Mouse (Mus musculus) megakaryocyte progenitor cell, adult 5-6 weeks (primary cell): Measurements from ENCODE around the gene Trio. TPM values are rescaled to one million over a fixed set of nuclear protein-coding genes. Genes with fewer than 3 reads are reported as not detected.

Experiments used
- ATAC-seq: replicated peaks from 2 replicates; pipeline ENCODE4 v1.8.0; 2016; ENCODE audit warnings: mild to moderate bottlenecking, moderate TSS enrichment, inconsistent platforms; ENCODE audit not compliant: poor library complexity
- total RNA-seq, 2 experiments: library from RNA; stranded (forward) in 1 of 2; stranded (reverse) in 1 of 2; fragments of 157-497, 149-512 nt in 1 of 2; fragments of 200-1000 nt in 1 of 2; gene quantifications; 2 replicates each; pipeline versions ENCODE4 v1.2.3 to v1.2.4; 2015 to 2017

Gene Trio
- total RNA-seq, 2 experiments from 2014 or later: 19.4 to 20.2 TPM

DNA sequence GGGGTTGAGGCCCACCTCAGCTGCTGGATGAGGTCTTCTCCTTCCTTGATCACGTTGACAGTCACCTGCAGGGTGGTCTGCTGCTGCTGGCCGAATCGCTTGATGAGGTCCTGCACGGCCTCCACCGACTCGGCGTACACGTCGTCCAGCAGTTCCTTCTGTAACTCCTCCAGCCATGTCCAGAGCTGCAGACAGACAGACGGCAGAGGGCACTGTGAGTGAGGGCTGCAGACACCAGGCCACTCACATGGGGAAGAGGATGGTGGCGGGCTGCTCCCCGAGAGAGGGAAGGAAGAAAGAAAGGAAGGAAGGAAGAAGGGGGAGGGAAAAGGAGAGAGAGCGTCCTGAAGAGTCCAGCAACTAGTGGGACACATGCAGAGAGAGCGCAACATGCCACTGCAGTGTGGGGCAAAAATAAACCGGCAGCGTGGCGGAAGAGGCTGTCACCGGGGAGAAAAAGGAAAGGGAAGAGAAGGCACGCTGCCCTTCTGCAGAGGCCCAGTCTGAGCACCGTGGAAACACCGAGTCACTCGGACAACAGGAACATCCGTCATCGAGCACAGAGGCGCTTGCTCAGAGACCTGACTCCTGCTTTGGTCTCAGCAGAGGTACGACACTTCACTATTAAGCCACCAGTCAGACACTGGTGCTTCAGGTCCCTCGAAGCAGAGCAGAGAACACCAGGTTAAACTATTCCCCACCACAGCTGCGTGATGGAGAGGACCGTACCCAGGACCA lies 169.4 kb downstream of the Trio start:
- peak; percentile 87 for ATAC-seq

DNA sequence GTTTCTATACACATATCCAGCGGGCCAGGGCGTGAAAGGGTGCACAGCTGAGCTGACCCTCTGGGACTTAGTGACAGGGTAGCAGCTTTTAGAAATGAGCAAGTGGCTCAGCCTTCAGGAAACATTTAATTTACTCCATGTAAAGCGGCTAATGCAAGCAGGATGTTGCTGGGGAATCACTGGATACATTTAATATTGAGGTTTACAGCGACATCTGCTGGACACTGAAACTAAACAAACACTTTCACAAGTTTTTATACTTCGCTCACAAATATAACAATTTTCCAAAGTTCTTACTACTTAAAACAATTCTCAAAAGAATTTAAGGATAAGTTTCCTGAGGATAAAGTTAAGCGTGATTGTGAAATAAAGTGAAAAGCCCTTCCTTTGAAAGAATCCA lies 174.3 kb downstream of the Trio start:
- ATAC-seq: no peak

DNA sequence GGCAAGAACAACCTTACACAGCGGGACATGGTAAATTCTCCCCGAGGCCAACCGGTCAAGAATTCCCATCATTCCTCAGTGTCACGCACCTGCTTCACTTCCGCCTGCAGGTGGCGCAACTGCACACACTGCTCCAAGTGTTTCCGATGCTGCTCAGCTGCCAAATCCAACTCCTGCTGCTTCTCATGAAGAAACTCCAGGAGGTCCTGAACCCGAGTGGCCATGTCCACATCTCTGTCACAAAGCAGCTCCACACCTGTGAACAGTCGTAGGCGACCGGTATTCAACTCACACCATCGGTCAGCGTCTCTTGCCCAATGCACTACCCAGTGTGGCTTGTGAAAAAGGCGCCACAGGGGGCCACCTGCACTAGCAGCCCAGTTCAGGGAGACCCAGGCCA lies 174.7 kb downstream of the Trio start:
- ATAC-seq: peak; percentile 63

DNA sequence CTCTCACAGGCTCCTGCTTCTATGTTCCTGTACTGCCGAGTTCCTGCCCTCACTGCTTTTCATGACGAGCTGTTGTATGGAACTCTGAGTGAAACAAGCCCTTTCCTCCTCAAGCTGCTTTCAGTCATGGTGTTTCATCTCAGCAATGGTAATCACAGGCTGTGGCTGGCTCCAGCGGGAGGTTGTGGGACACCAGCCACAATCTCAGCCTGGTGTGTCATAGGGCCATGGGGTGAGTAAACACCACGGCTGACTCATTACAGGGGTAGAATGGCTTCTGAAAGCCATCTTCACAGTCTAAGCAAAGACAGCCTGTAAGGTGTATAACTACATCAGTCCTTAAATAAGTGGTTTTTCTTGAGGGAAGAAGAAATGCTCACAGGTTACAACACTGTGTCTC lies 175.7 kb downstream of the Trio start:
- ATAC-seq: no peak

DNA sequence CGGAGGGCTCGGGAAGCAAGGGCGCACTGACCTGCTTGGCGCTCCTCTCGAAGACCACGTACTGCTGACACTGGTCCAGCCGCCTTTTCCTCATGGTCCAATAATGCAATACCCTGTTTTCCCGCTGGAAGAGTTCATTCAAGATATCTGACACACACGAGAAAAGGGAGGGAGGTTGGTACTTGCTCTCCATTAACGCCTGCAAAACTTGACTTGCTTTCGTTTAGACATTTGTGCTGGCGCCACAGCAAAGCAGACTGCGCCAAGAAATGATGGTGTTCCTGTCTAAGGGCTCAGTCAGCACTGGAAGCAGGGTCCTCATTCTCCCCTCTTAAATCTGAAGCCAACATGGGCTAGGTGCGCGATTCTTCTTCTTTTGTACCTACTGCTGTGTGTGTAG lies 184.0 kb downstream of the Trio start:
- ATAC-seq: no peak

DNA sequence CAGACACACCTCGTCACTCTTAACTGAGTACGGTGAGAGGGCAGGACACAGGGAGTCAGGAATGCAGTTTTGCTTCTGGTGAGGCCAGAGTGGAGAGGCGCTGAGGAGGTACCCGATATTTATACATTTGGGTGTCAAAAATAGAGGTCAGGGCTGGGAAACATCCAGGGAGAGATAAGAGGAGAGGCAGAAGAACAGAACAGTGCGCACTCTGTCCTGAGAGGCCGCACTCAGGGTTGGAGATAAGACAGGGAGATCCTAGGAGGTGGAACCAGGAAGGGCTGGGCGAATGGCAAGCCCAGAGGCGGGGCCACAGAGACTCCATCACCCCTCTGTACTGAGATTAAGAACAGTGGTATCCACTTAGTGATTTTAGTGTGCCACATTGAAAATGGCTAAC lies 185.1 kb downstream of the Trio start:
- ATAC-seq: peak; percentile 90

DNA sequence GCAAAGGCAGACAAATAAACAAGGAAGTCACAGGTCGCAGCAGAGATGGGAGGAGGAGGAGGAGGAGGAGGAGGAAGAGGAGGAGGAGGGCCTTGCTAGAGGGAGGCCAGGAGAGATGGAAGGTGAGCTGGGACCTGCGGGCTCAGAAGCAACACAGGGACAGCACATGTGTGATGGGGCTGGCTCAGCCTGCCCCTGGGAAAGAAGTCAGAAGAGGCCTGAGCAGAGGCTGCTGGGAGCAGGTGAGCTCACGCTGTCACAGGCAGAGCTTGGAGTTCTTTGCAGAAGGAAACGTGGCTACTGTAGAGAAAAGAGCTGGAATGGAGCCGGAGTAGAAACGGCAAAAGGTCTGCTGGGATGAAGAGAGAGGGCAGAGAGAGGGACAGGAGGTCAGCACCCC lies 185.5 kb downstream of the Trio start:
- ATAC-seq: no peak

DNA sequence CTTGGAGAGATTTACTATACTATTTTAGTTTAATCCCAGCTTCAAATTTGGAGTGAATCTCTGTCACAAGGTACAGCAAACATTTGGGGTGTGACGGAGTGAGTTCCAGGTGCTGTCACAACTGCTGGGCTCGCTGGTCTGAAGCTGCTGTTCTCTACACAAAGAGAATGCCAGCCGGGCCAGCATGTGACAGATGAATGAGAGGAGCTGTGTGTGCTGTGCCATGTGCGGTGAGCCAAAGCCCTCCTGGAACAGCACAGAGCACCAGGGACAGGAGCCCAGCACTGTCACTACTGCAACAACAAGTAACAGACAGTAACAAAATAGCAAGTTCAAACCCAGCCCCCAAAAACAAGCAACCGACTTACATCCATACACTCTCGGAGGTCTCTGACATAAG lies 194.0 kb downstream of the Trio start:
- no peak for ATAC-seq

DNA sequence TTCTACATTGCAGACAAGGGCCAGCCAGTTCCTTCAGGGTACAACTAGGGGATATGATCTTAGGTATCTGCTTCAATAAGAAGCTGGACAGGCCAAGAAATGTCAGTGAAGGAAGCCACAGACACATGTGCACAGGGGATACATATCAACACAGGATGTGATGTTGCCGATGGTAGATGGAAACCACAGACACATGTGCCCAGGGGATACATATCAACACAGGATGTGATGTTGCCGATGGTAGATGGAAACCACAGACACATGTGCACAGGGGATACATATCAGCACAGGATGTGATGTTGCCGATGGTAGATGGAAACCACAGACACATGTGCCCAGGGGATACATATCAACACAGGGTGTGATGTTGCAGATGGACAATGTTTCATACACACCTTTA lies 197.8 kb downstream of the Trio start:
- ATAC-seq: peak; percentile 92

DNA sequence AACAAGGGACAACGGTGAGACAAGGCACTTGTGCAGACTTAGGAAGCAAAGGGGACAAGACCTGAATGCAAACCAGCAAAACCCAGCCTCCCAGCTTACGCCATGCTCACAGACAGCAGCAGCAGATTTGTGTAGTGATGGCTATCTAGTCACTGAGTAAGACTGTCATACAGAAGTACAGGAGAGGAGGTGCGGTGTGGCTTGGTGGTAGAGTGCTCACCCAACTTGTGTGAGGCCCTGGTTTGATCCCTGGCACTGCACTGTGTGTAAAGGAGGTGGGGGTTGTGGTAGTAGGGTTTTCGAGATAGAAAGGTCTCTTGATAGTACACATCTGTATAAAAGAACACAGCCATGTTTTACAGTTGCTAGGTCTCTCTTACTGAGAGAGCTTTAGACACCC lies 198.8 kb downstream of the Trio start:
- no peak for ATAC-seq

DNA sequence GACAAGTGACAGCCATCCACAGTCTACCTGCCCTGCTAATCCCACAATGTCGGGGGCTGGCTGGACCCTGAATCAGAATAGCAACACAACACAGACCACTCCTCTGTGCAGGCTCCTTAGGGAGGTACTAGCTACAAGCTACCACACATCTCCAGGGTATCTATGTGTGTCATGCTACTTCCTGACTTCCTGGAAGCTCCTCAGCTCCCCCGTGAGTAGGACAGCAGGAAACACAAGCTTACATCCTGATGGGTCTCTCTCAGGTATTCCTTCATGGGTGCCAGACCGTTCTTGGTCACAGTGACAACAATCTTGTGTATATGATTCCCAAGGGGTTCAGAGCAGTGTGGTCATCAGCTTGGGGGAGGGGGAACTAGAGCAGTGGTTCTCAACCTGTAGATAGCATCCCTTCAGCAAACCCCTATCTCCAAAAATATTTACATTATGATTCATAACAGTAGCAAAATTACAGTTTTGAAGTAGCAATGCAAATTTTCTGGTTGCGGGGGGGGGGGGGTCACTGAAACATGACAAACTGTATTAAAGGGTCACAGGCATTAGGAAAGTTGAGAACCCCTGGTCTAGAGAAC lies 199.5 kb downstream of the Trio start:
- ATAC-seq: no peak

DNA sequence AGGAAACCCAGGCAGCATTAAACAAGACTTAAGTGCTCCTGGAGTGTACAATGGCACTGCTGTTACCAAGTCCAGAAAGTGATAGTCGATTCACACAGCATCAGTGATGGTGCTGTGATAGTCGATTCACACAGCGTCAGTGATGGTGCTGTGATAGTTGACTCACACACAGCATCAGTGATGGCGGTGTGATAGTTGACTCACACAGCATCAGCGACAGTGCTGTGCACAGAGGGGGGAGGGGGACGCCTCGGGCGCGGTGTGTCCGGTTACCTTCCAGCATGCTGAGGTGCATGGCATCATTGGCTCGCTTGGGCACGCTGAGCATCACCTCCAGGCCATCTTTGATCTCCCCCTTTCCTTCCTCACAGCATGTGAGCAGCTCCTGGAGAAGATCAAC lies 200.3 kb downstream of the Trio start:
- no peak for ATAC-seq

DNA sequence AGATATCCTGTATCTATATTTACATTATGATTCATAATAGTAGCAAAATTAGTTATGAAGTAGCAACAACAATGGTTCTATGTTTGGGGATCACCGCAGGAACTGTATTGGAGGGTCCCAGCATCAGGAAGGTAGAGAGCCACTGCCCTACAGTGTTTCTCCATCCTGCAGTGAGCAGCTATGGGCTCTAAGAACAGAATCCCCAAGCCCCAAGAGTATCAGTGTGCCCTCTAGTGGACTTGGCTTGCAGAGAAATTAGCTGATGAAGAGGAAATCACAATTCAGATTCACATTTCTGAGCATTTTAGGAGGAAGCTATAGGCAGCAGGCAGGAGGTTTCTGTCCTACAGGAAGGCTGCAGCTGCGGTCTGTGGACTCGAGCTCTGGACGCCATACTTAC lies 202.1 kb downstream of the Trio start:
- 0 out of 2 replicates have a peak, but pooled peaks have one; percentile 18 for ATAC-seq

DNA sequence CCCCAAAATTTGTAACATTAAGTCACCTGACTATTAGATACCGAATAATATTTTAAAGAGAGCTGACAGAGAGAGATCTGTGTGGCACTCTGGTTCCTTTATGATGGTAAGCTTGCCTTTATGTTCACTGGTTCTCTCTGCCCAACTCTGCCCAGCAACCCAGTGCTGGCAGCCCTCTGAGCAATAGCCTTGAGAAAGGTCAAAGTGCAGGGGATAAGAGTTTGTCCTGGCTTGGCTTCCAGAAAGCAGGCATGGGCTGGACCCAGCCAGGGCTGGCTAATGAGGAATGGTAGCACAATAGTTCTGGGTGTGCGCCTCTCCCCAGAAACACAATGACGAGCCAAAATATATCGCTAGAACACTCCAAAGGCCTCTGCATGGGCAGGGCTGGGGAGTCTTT lies 203.2 kb downstream of the Trio start:
- ATAC-seq: no peak

DNA sequence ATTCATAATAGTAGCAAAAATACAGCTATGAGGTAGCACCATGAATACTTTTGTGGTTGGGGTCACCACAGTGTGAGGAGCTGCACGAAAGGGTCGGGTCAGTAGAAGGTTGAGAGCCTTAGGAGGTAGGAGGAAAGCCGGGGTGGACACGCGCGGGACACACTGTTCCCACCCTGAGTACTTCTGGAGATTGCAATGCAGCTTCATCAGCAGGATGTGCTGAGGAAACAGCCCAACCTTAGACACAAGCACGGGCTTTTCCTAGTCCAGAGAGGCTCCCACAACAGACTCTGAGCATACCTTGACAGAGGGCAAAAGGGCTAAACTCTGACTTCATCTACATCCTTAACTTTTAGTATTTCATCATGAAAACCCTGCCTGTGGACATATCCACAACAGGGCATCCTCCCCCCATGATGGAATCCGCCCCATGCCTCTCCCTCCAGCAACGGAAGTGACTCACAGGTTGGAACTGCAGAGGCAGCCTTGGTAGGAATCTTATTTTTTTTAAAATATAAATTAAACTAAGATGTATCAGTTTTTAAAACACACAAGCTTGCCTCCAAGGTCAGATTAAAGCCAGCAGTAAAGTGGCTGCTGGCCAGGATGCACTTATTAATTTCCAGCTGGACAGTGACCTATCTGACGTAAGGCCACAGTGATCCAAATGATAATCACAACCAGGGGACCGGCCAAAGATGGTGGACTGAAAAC lies 203.8 kb downstream of the Trio start:
- no peak for ATAC-seq

DNA sequence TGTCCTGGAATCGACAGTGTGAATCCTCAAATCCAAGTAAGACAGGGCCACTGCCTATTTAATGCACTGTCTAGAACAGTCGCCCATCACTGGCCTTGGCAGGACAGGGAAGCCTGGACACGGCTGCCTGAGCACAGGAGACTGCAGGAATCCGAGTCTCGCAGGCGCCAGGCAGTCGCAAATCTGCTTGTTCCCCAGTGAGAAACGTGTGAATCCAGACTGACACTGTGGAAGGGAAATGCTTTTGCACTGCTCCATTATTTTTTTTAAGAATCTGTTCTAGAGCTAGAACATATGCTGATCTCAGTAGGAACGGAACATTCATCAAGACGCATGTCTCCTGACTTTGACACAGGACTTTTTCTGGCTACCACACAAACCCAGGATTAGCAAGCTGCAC lies 208.6 kb downstream of the Trio start:
- no peak for ATAC-seq

DNA sequence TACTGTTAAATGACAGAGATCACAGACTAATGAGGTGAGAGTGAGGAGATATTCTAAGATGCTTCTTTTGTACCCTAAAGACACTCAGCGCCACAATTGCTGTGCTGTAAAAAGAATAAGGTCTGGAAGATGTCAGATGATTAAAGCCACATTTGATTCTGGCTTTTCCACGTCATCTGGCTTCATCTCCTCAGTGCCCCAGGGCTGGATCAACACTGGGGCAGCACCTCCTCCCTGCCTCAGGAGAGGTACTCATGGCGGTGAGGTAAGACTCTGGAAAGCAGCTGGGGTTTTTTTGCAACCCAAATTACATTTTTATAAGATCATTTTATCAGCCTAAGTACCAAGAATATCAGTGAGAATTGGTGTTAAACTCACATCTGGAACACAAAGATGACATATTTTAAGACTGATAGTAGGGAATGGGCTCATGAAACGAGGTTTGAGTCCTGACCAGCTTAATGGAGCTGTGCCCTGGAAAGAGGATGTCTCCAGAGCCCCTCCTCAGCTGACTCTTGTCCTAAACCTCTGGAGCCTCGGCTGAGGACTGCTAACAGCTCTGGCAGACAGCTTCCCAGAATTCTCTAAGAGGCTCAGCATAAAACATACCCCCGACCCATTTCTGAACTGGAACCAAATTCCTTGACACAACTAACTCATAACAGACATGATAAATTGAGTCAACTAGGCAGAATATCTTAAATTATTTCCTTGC lies 210.8 kb downstream of the Trio start:
- ATAC-seq: no peak

DNA sequence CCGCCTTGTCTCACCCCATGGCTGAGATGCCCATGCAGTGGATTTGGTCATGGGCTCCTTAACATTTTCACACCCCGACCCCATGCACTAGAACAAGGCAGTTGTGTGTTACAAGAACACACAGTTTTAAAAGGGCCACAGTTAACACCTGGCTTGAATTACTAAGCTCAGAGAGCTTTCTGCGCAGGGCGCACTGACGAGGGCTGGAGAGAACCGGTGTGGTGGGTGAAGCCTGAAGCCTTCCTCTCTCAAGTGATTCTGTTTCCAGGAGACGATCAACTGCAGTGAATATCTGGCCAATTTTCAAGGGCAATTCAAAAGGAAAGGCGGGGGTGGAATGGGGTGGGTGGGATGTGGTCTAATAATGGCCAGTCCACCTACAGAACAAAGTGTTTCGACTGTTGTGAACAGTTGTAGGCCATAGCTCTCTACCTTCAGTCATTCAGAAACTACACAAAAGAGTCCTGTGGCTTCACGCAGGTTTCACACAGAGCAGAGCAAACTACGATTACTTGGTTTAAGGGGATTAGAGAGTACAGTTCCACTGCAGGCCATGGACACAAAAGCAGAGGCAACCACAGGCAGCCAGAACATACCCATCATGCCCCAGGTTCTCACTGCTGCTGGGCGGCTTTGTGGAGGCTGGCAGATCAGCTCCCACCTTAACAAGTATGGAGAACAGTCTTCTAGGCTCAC lies 214.7 kb downstream of the Trio start:
- ATAC-seq: no peak

DNA sequence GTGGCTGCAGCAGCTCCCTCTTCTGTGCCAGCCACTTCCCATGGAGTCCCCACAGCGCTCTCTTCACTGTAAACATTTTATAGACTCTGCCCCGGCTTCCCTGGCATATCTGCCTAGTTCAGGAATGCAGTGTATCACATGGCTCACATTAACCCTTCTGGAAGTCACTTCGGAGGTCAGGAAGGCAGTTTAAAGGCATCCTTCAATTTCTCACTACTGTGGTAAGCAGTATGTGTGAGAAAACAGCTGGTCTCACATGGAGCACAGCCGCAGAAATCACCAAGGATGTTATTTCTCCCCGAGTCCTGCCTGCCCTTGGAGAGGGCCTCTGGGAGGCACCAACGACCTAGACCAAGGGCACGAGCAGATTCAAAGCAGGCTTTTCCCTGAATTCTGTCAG lies 215.4 kb downstream of the Trio start:
- ATAC-seq: no peak

DNA sequence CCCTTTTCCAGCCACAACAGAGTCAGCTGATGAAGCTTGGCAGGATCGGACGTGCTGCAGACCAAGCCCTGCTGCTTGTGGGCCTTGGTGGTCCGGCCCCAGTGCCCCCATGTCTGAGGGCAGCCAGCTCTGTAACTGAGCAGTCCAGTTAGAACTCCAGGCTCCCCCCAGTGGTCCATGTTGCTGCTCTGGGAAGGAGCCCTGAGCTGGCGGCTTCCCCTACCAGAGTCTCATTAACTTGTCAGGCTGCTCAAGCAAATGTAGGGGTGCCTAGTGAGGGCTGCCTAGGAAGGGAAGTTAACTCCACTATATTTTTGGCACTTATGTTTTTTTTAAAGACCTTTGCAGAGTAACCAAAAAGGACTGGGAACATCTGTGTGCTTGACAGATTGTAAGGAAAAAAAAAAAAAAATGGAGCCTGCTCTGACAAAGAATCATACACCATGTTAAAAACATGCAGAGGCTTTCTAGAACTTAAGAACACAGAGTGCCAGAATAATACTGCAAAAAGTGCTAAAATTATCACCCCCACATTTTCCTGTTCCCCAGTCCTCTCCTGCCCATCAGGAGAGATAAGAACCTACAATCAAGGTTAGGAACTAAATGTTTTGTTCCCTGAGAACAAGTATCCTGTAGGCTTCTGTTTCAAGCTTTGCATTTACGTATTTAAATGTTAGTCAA lies 216.9 kb downstream of the Trio start:
- ATAC-seq: peak; percentile 48
